Mouse (Mus musculus) heart, embryonic 16.5 days (tissue): ENCODE measurements around the gene 4933417A18Rik. TPM values are rescaled to one million over a fixed set of nuclear protein-coding genes. Genes with fewer than 3 reads are reported as not detected.
"Not testable (repeated sequence)": the region's sequence is repeated elsewhere in the genome, so short reads cannot be mapped to it uniquely, and the experiment has no call there.

ENCODE experiments used
- ATAC-seq: fragments of 200-750 bp; cut with Nextera tagmentation; replicated peaks from 2 replicates; pipeline ENCODE4 v1.8.0; 2017; ENCODE audit warnings: moderate number of reproducible peaks; ENCODE audit not compliant: insufficient read depth, low FRiP score; ENCODE audit errors: extremely low read depth
- H3K27ac ChIP-seq: fragments of 300-500 bp; sonication (generic); 2 replicates; pipeline ENCODE4 v1.5.1; 2014; ENCODE audit warnings: mild to moderate bottlenecking, low read length, control low read depth, moderate library complexity
- H3K27me3 ChIP-seq: fragments of 300-500 bp; sonication (generic); 2 replicates; pipeline ENCODE4 v1.6.1; 2014; ENCODE audit warnings: low read length, mixed read lengths; ENCODE audit not compliant: control insufficient read depth, insufficient read depth
- H3K36me3 ChIP-seq: fragments of 300-500 bp; sonication (generic); 2 replicates; pipeline ENCODE4 v1.6.1; 2014; ENCODE audit not compliant: control insufficient read depth, insufficient read depth
- H3K4me1 ChIP-seq: fragments of 300-500 bp; sonication (generic); 2 replicates; pipeline ENCODE4 v1.6.1; 2014; ENCODE audit warnings: low read length, mixed read lengths; ENCODE audit not compliant: control insufficient read depth, insufficient read depth
- H3K4me2 ChIP-seq: fragments of 300-500 bp; sonication (generic); 2 replicates; pipeline ENCODE4 v1.6.1; 2014; ENCODE audit warnings: low read depth, mild to moderate bottlenecking, control low read depth, low read length
- H3K4me3 ChIP-seq: fragments of 300-500 bp; sonication (generic); 2 replicates; pipeline ENCODE4 v1.5.1; 2014; ENCODE audit warnings: mild to moderate bottlenecking, control low read depth, low read length
- H3K9ac ChIP-seq: fragments of 300-500 bp; sonication (generic); 2 replicates; pipeline ENCODE4 v1.6.1; 2014; ENCODE audit warnings: low read length, control low read depth
- H3K9me3 ChIP-seq: fragments of 300-500 bp; sonication (generic); replicated peaks from 2 replicates; pipeline ENCODE4 v1.6.1; 2016; ENCODE audit warnings: low read length; ENCODE audit not compliant: control insufficient read depth
- WGBS: fragments of 180-500 bp; shearing (Covaris S2); extraction: QIAGEN DNeasy Blood & Tissue Kit; methylation state at CpG from one replicate; pipeline ENCODE4 v1.1.7; 2014; 5-methylcytosine and 5-hydroxymethylcytosine counted together
- polyA plus RNA-seq: library from polyadenylated mRNA; unstranded; fragments of >200 nt; fragmentation: Nextera tagmentation; extraction: Ambion mirVana; gene quantifications from 2 replicates; pipeline ENCODE4 v1.2.1, GENCODE M21; 2015

4933417A18Rik gene
- not detected in 2 replicates for polyA plus RNA-seq

DNA sequence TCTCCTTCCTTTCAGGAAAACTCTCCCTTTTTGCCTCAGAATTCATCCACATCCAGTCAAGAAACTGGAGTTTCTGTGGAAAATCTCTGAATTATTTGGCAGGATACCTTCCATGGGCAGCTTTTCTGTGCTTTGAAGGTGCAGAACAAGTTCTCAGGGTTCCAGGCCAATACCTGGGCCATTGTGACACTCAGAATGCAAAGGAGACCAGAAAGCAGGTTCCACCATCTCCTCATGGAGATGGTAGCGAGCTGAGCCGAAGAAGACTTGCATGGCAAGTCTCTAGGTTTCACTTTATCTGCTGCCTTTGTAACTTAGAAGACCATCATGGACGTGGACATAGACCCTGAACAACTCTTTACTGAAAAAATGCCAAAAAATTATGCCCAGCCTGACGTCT, at the start of gene 4933417A18Rik, which contains the start of gene Fam217a:
Gene 4933417A18Rik (plus strand): TSS at position 200 of the 400 bp plus-strand sequence.
Gene Fam217a (minus strand): TSS at position 101 of the 400 bp plus-strand sequence.
- Histone ChIP-seq H3K9ac (no peak within 1 kb of the TSS), H3K4me1 (no peaks in the 10 kb centered on the region), H3K27me3 (no peaks in the 10 kb centered on the region), H3K9me3 (no peaks in the 10 kb centered on the region), H3K4me2 (no peak within 1 kb of the TSS), H3K4me3 (no peak within 1 kb of the TSS), H3K36me3 (no peaks in the 10 kb centered on the region), H3K27ac (no peak within 1 kb of the TSS)
- ATAC-seq = no peak
- WGBS = 72% methylated on average over 4 of the region's 4 CpGs

DNA sequence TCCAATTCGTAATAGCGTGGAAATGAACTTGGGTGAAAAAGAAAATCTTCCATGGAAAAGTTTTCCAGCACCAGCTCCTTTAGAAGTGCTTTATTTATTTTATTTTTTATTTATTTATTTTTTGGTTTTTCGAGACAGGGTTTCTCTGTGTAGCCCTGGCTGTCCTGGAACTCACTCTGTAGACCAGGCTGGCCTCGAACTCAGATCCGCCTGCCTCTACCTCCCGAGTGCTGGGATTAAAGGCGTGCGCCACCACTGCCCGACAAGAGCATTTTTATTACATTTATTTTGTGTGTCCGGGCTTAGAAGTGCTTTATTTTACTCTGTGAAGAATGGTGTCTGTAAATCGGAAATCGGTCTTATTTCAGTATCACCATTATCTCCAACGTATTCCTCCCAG, 49.5 kb upstream of the 4933417A18Rik start:
- Histone ChIP-seq H3K9ac (peak overlapping the region; percentile 99), H3K27ac (peak overlapping the region; percentile 99), H3K4me3 (peak overlapping the region; percentile 96), H3K4me2 (peak overlapping the region; percentile 79), H3K4me1 (peaks cover 13% of the 10 kb centered on the region)
- not testable (repeated sequence) for H3K27me3 ChIP-seq, H3K36me3 ChIP-seq, H3K9me3 ChIP-seq, ATAC-seq
- WGBS = 17% methylated on average over 13 of the region's 13 CpGs

DNA sequence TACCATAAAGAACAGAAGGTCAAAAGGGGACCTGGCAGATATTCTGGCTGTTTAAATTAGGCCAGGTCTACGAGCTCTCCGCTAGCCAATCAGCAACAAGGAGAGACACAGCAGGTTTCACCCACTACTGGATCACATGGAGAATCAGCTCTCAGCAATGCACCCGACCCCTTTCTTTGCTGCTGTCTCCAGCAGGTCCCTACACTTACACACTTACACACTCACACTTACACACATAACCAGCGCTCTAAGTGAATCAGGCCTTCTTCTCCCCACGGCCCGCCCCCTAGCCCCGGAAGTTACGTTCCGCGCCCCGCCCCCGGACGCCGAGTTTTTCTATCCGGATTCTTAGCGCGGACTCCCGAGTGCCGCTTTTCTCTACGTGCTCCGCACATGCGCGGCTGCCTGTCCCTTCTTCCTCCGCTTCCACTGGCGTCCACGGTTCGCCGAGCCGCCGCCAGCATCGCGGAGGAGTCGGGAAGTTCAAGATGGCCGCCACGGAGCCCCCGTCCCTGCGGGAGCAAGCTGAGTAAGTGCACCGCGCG, 49.0 kb upstream of the 4933417A18Rik start, which contains the start of gene Prpf4b:
Gene Prpf4b (plus strand): TSS at position 137 of the 545 bp plus-strand sequence.
- under 1% methylated on average over 40 of the region's 40 CpGs for WGBS
- Histone ChIP-seq H3K4me2 (peak within 1 kb of the TSS; percentile 93), H3K9ac (peak within 1 kb of the TSS; percentile 99), H3K27me3 (no peaks in the 10 kb centered on the region), H3K36me3 (no peaks in the 10 kb centered on the region), H3K4me3 (peak within 1 kb of the TSS; percentile 96), H3K4me1 (peaks cover 13% of the 10 kb centered on the region), H3K9me3 (no peaks in the 10 kb centered on the region), H3K27ac (peak within 1 kb of the TSS; percentile 99)
- peak; percentile 81 for ATAC-seq

DNA sequence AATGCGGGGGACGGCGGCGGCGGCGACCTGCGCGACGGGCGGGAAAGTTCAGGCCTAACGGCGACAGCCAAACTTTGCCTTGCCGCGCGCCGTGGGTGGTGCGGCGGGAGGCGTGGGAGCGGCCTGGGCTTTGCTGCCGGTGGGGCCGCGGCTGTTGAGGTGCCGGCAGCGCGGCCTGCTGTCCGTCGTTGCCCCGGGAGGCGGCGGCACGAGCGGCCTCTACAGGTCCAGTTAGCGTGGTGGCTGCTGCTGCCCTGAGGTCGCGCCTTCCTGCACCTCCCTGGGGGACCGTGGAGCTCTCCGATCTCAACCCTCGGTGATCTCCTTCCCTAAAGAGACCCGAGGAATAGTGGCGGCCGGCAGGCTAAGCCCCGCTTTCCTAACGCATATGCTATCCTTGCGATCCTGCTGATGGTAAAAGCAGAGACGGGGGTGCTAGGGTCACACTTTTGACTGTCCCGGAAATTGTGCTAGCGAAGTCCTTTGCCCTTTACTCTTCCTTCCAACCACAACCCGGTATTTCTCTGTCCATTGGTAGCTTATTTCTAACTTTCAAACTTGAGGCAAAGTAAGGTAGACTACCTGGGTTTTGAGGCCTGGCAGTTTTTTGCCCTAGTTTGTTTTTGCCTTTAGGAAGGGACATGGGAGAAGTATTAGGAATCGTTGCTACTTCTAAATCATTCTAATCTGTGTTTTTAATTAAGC, 48.3 kb upstream of the 4933417A18Rik start:
- no peaks in the 10 kb centered on the region for H3K36me3 ChIP-seq
- H3K9me3 ChIP-seq = no peaks in the 10 kb centered on the region
- peak overlapping the region; percentile 96 for H3K4me3 ChIP-seq
- H3K27me3 ChIP-seq = no peaks in the 10 kb centered on the region
- peaks cover 13% of the 10 kb centered on the region for H3K4me1 ChIP-seq
- WGBS = under 1% methylated on average over 50 of the region's 50 CpGs
- peak; percentile 50 for ATAC-seq
- peak overlapping the region; percentile 93 for H3K4me2 ChIP-seq
- peak overlapping the region; percentile 99 for H3K9ac ChIP-seq
- peak overlapping the region; percentile 99 for H3K27ac ChIP-seq

DNA sequence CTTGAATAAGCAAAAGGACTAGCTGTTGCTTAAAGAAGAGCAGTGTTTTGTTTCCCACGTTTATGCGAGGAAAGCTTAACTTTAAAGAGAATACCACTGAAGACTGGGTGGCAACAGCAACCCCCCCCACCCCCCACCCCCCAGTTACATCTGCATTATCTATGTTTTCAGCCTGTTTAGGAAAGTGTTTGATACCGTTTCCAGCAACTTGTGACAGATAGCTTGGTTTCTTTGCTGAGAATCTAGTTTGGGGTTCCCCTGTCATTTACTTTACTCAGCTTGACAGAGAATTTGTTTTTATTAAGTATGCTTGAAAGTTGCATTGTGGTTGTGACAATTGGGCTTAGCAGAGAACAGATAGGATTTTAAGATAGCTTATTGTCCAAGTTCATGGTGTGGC, 47.7 kb upstream of the 4933417A18Rik start:
- H3K27ac ChIP-seq = peak overlapping the region; percentile 99
- WGBS = 1% methylated on average over 3 of the region's 3 CpGs
- H3K9ac ChIP-seq = peak overlapping the region; percentile 99
- H3K4me3 ChIP-seq = peak overlapping the region; percentile 96
- no peaks in the 10 kb centered on the region for H3K27me3 ChIP-seq
- H3K36me3 ChIP-seq = no peaks in the 10 kb centered on the region
- H3K9me3 ChIP-seq = no peaks in the 10 kb centered on the region
- peak overlapping the region; percentile 93 for H3K4me2 ChIP-seq
- no peak for ATAC-seq
- H3K4me1 ChIP-seq = peaks cover 13% of the 10 kb centered on the region

DNA sequence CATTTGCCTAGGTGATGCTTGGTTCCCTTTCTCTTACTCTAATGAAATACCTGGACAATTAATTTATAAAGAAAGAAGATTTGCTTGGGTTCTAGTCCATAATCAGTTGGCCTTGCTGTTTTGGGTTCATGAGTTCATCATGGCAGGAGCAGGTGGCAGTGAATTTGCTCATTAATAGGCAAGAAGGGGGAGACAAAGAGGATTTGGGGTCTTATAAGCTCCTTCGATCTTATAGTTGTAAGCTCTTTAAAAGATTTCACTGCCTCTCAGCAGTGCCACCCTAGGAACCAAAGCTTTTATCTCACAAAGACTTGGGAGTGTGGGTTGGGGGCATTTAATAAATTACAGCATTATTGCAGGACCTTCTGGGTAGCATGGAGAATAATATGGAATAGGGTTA, 31.3 kb upstream of the 4933417A18Rik start:
- H3K36me3 ChIP-seq = peaks cover 54% of the 10 kb centered on the region
- no peak for ATAC-seq

DNA sequence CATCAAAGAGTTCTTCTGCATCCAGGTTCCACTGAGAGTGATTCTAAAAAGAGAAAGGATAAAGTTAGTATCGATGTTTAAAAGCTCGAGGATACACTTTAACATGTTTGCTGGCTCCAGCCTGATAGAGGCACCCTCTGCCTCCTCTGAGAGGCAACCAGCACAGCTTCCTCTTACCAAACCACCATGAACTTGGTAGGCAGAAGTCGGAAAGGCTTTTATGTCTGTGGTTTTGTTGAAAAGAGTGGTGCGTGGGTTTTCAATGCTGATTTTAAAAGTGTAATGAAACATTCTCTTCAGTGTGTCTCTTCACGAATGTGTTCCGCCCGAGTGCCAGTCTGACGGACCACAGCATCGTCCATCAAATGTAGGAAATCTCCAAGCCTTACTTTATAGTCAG, 9.6 kb upstream of the 4933417A18Rik start:
- Histone ChIP-seq H3K4me2 (no peak overlapping the region), H3K9ac (no peak overlapping the region), H3K4me3 (no peak overlapping the region), H3K4me1 (peaks cover 4% of the 10 kb centered on the region; the same call in 1 of the 2 replicates), H3K36me3 (no peaks in the 10 kb centered on the region), H3K27ac (no peak overlapping the region), H3K27me3 (peaks cover 2% of the 10 kb centered on the region; the same call in 1 of the 2 replicates), H3K9me3 (no peaks in the 10 kb centered on the region)
- WGBS = 73% methylated on average over 9 of the region's 9 CpGs
- no peak for ATAC-seq

More for the DNA sequence above, 31.3 kb upstream of the 4933417A18Rik start:
- Histone ChIP-seq H3K4me3 (no peak overlapping the region), H3K4me2 (no peak overlapping the region), H3K4me1 (no peaks in the 10 kb centered on the region), H3K9me3 (no peaks in the 10 kb centered on the region), H3K27me3 (no peaks in the 10 kb centered on the region), H3K27ac (no peak overlapping the region), H3K9ac (no peak overlapping the region)
- 91% methylated on average over 1 of the region's 1 CpGs for WGBS

DNA sequence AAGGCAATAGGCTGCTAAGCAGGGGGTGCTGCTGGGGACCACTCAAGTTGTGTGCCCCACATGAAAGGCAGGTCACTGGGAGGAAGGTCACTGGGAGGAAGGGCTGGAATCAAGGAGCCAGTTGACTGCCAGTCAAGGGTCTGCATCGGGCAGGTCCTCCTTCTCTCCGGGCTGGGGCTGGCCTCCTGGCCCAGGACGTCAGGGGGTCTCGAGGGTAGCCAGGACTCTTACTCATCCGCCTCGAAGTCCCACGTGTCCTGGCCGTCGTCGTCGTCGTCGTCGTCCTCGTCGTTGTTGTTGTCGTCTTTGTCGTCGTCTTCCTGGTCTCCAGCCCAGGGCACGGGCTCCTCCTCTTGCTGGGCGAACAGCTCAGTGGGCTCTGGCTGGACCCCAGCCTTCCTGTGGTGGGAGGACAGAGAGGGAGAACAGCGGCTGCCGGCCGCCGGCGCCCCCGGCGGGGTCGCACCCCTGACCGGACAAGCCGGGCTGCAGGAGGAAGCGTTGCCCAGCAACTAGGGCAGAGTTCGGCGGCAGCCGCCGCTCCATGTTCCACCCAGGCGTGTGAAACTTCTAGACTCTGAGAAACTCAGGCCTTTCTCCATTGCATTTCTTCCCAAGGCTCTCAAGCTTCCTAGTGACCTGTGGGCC, 7.6 kb upstream of the 4933417A18Rik start:
- ATAC-seq = peak; percentile 72
- Histone ChIP-seq H3K4me3 (peak overlapping the region; percentile 46), H3K36me3 (no peaks in the 10 kb centered on the region), H3K9ac (peak overlapping the region; percentile 64), H3K27me3 (peaks cover 2% of the 10 kb centered on the region; the same call in 1 of the 2 replicates), H3K27ac (no peak overlapping the region), H3K4me2 (peak overlapping the region; percentile 78), H3K4me1 (0 out of 2 replicates have a peak, but pooled peaks cover 2% of the 10 kb centered on the region), H3K9me3 (no peaks in the 10 kb centered on the region)
- 29% methylated on average over 37 of the region's 37 CpGs for whole genome bisulfite sequencing
